Mouse (Mus musculus): Measurements from ENCODE around the gene Xpnpep1.

The Xpnpep1 gene

GRCm38 (mm10) chr19:53064972-53065361 lies 25.0 kb upstream of the Xpnpep1 start:
- no peak for DNase-seq (ENCODE audit: extremely low spot score)

- DNase-seq (ENCODE audit: extremely low spot score) = peak; percentile 24
Observed at GRCm38 (mm10) chr19:53064292-53064971, 24.4 kb upstream of the Xpnpep1 start.

GRCm38 (mm10) chr19:53062046-53062445 lies 22.0 kb upstream of the Xpnpep1 start:
- DNase-seq (ENCODE audit: extremely low spot score) = no peak

GRCm38 (mm10) chr19:53059344-53060111 lies 19.5 kb upstream of the Xpnpep1 start:
- no peak for DNase-seq (ENCODE audit: extremely low spot score)

GRCm38 (mm10) chr19:53058726-53059334 lies 18.8 kb upstream of the Xpnpep1 start:
- DNase-seq (ENCODE audit: extremely low spot score) = no peak

- DNase-seq (ENCODE audit: extremely low spot score) = no peak
Observed at GRCm38 (mm10) chr19:53057980-53058725, 18.1 kb upstream of the Xpnpep1 start.

GRCm38 (mm10) chr19:53053355-53053754 lies 13.3 kb upstream of the Xpnpep1 start:
- DNase-seq (ENCODE audit: extremely low spot score) = no peak

- peak; percentile 64 for DNase-seq (ENCODE audit: extremely low spot score)
Observed at GRCm38 (mm10) chr19:53052031-53052670, 12.1 kb upstream of the Xpnpep1 start.

- no peak for DNase-seq (ENCODE audit: extremely low spot score)
Observed at GRCm38 (mm10) chr19:53051288-53051985, 11.4 kb upstream of the Xpnpep1 start.

- DNase-seq (ENCODE audit: extremely low spot score) = no peak
Observed at GRCm38 (mm10) chr19:53050100-53050499, 10.1 kb upstream of the Xpnpep1 start.

GRCm38 (mm10) chr19:53047208-53047607 lies 7.2 kb upstream of the Xpnpep1 start:
- DNase-seq (ENCODE audit: extremely low spot score) = no peak

- DNase-seq (ENCODE audit: extremely low spot score) = no peak
Observed at GRCm38 (mm10) chr19:53043423-53044125, 3.6 kb upstream of the Xpnpep1 start.

- DNase-seq (ENCODE audit: extremely low spot score) = no peak
Observed at GRCm38 (mm10) chr19:53041570-53041969, 1.6 kb upstream of the Xpnpep1 start.

- DNase-seq (ENCODE audit: extremely low spot score) = no peak
Observed at GRCm38 (mm10) chr19:53041133-53041510, 1.1 kb upstream of the Xpnpep1 start.

- peak; percentile 40 for DNase-seq (ENCODE audit: extremely low spot score)
Observed at GRCm38 (mm10) chr19:53039090-53039489, 924 bp downstream of the Xpnpep1 start.

- peak; percentile 100 for DNase-seq (ENCODE audit: extremely low spot score)
Observed at GRCm38 (mm10) chr19:53038435-53038938, 1.5 kb downstream of the Xpnpep1 start.

- no peak for DNase-seq (ENCODE audit: extremely low spot score)
Observed at GRCm38 (mm10) chr19:53037925-53038419, 2.0 kb downstream of the Xpnpep1 start.

- DNase-seq (ENCODE audit: extremely low spot score) = no peak
Observed at GRCm38 (mm10) chr19:53033159-53033943, 6.7 kb downstream of the Xpnpep1 start.

GRCm38 (mm10) chr19:53032647-53033046 lies 7.4 kb downstream of the Xpnpep1 start:
- no peak for DNase-seq (ENCODE audit: extremely low spot score)

Data from embryo, embryonic 9.5 days (tissue).